Mouse (Mus musculus) retina, embryonic 14.5 days (tissue): Measurements from ENCODE around the gene Pcgf1.

ENCODE experiments used
- DNase-seq: peaks from one replicate; pipeline ENCODE4 v3.0.0-alpha.2; 2015; ENCODE audit warnings: low spot score

Gene Pcgf1

DNA sequence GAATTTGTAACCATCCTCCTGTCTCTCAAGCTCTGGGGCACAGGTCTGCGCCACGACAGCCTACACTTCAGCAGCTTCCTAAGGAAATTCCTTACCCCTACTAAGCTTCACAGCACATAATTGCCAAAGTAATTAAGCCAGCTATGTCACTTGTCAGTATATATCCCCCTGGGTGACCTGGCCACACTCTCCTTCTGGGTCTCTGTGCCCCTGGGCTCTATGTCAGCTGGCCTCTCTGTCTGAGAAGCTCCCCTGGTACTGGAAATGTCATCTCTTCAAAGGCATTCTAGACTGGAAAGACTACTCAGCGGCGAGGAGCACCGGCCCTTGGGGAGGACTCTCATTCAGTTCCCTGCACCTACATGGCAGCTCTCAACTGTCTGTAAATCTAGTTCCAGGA, 45.3 kb downstream of the Pcgf1 start:
- DNase-seq = no peak

DNA sequence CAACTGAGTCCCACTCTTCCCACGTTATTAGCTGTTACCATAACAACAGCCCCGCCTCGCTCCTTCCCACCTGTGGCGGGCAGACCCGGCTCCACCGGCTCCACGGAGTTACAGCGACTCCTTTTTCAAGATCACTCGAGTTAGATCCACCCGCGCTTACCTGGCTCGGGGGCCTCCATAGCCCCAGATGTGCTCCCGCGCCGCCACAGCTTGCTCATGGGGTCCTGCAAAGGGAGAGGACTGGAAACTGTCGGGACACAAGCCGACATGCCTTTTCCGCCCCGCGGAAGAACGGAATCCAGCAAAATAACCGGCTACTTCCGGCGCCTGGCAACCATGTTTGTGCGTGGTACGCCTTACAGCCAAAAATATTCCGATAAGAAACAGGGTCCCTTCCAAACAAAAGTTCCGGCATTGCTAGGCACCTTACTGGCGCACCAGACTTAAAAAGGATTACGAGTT, 47.2 kb downstream of the Pcgf1 start:
- peak; percentile 97 for DNase-seq

DNA sequence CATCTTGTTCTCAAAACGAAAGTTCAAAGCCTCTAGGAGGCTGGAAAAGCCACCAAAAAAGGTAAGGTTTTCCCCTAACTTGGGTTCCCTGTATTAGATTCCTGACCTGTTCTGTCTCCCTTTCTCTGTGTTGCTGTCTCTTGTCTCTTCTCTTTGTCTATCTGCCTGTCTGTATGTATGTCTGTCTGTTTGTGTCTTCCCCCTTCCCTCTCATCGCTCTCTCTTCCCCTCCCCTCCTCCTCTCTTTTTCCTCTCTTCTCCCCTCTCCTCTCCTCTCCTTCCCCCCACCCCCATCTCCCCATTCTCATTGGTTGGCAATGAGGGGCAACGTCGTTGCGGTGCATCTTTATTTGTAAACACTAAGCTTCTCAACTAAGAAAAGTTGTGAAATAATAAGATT, 47.7 kb downstream of the Pcgf1 start, which contains the start of gene Ino80b:
Gene Ino80b, minus strand, starts transcription at position 101 of the 400 bp plus-strand sequence.
- DNase-seq = no peak

DNA sequence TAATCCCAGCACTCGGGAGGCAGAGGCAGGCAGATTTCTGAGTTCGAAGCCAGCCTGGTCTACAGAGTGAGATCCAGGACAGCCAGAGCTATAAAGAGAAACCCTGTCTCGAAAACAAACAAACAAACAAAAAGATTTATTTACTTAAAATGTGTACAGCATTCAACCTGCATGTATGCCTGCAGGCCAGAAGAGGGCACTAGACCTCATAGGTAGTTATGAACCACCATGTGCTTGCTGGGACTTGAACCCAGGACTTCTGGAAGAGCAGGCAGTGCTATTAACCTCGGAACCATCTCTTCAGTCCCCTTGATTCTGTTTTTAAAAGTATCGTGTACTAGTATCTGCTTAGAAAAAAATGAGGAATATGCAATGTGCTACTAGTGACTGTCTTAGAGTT, 49.8 kb downstream of the Pcgf1 start:
- no peak for DNase-seq
